Mouse (Mus musculus) spleen, adult 10 weeks (tissue): ENCODE data around the gene Tmem176b. TPM values are rescaled to one million over a fixed set of nuclear protein-coding genes. Genes with fewer than 3 reads are reported as not detected.

ENCODE experiments used
- polyA plus RNA-seq: library from polyadenylated mRNA; stranded (reverse); fragments of 350-450 nt; fragmentation: Illumina TruSeq; extraction: RNeasy Lipid Tissue Mini Kit (QIAGEN cat#74804); gene quantifications from one replicate; pipeline ENCODE4 v1.2.3, GENCODE M21; 2015; ENCODE audit warnings: low replicate concordance; ENCODE audit not compliant: insufficient read depth

The Tmem176b gene
- polyA plus RNA-seq, result 279 TPM

GRCm38 (mm10) chr6:48840973-48841625 is at the start of gene Tmem176b:
Tmem176b (minus strand) TSS chr6:48841496.

GRCm38 (mm10) chr6:48872596-48872995 is 31.3 kb upstream of the Tmem176b start, which contains the start of gene Aoc1:
Aoc1 (plus strand) TSS chr6:48872896.

GRCm38 (mm10) chr6:48840371-48840969 is 826 bp downstream of the Tmem176b start, which contains the start of gene Tmem176a:
Tmem176a (plus strand) TSS chr6:48840919.

Other genes starting within 250 kb of the Tmem176b start
- gene Repin1, start 247.6 kb downstream of the Tmem176b start, polyA plus RNA-seq, result 7.5 TPM
- gene Gm44965, start 247.6 kb downstream of the Tmem176b start, polyA plus RNA-seq, result not detected
- 1.5 TPM for gene Zfp775, start 239.4 kb downstream of the Tmem176b start, polyA plus RNA-seq
- 0.30 TPM for gene AI854703, start 214.7 kb downstream of the Tmem176b start, polyA plus RNA-seq
- 329 TPM for gene Gimap8, start 194.3 kb downstream of the Tmem176b start, polyA plus RNA-seq
- gene Gimap9, start 165.4 kb downstream of the Tmem176b start, polyA plus RNA-seq, result 169 TPM
- 799 TPM for gene Gimap4, start 156.9 kb downstream of the Tmem176b start, polyA plus RNA-seq
- gene Gimap6, start 133.3 kb downstream of the Tmem176b start, polyA plus RNA-seq, result 609 TPM
- 83.2 TPM for gene Gm28053, start 122.9 kb downstream of the Tmem176b start, polyA plus RNA-seq
- gene Gimap7, start 122.9 kb downstream of the Tmem176b start, polyA plus RNA-seq, result 103 TPM
- 200 TPM for gene Gimap1, start 102.4 kb downstream of the Tmem176b start, polyA plus RNA-seq
- 81.6 TPM for gene Gimap5, start 95.3 kb downstream of the Tmem176b start, polyA plus RNA-seq
- gene Gimap3, start 70.6 kb downstream of the Tmem176b start, polyA plus RNA-seq, result 371 TPM
- gene Tmem176a, start 577 bp downstream of the Tmem176b start, polyA plus RNA-seq, result 159 TPM
- 0.97 TPM for gene Aoc1, start 31.4 kb upstream of the Tmem176b start, polyA plus RNA-seq
- gene 1600015I10Rik, start 88.4 kb upstream of the Tmem176b start, polyA plus RNA-seq, result not detected
- not detected for gene Doxl2, start 133.5 kb upstream of the Tmem176b start, polyA plus RNA-seq
- gene Svs1, start 145.4 kb upstream of the Tmem176b start, polyA plus RNA-seq, result not detected
- gene Gpnmb, start 195.1 kb upstream of the Tmem176b start, polyA plus RNA-seq, result 1.3 TPM
- 25.9 TPM for gene Malsu1, start 232.3 kb upstream of the Tmem176b start, polyA plus RNA-seq